Mouse (Mus musculus): ENCODE data around the gene Fam114a1.

DNA sequence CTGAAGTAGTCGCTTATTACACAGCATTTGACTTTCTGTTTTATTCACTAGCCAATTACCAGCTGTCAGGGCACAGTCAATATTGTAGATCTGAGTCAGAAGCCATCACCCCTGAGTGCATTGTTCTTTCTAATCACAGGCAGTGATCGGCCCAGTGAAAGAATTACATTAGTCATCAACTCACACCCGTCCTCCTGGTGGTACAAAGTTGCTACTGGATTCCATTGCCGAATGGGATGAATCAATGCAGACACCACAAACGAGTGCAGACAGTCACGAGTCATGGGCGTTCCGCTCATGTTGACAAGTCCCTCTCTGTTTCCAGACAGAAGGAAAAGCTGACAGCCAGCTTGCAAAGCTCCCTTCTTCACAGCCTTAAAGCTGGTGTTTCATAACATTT lies 22.7 kb downstream of the Fam114a1 start:
- TF ChIP-seq CHD2 (IDR thresholded peaks at IDR 0.05; ENCODE audit: low read depth, low read length) = no peak
- TF ChIP-seq HCFC1 (IDR thresholded peaks at IDR 0.05; ENCODE audit: borderline replicate concordance, insufficient read depth, low read length) = no peak
- no peak for TF ChIP-seq ZC3H11A (IDR thresholded peaks at IDR 0.05; ENCODE audit: borderline replicate concordance, low read depth, low read length)
